Mouse (Mus musculus) embryonic facial prominence, embryonic 15.5 days (tissue): Measurements from ENCODE around the gene Clca3a2. TPM values are rescaled to one million over a fixed set of nuclear protein-coding genes. Genes with fewer than 3 reads are reported as not detected.
"Not testable (repeated sequence)": the region's sequence is repeated elsewhere in the genome, so short reads cannot be mapped to it uniquely, and the experiment has no call there.

Experiments used
- ATAC-seq: fragments of 200-750 bp; cut with Nextera tagmentation; 2 replicates; pipeline ENCODE4 v1.8.0; 2017; ENCODE audit warnings: low read depth, moderate TSS enrichment; ENCODE audit not compliant: insufficient number of reproducible peaks, low FRiP score, low TSS enrichment
- H3K27ac ChIP-seq: fragments of 300-500 bp; sonication (generic); replicated peaks from 2 replicates; pipeline ENCODE4 v1.5.1; 2015; ENCODE audit warnings: mild to moderate bottlenecking, inconsistent platforms
- H3K27me3 ChIP-seq: fragments of 300-500 bp; sonication (generic); 2 replicates; pipeline ENCODE4 v1.6.1; 2015; ENCODE audit warnings: inconsistent platforms
- H3K36me3 ChIP-seq: fragments of 300-500 bp; sonication (generic); 2 replicates; pipeline ENCODE4 v1.6.1; 2015; ENCODE audit warnings: mild to moderate bottlenecking, inconsistent platforms
- H3K4me1 ChIP-seq: fragments of 300-500 bp; sonication (generic); 2 replicates; pipeline ENCODE4 v1.6.1; 2015; ENCODE audit warnings: inconsistent platforms
- H3K4me2 ChIP-seq: fragments of 300-500 bp; sonication (generic); replicated peaks from 2 replicates; pipeline ENCODE4 v1.6.1; 2015; ENCODE audit warnings: mild to moderate bottlenecking, inconsistent platforms
- H3K4me3 ChIP-seq: fragments of 300-500 bp; sonication (generic); replicated peaks from 2 replicates; pipeline ENCODE4 v1.5.1; 2015; ENCODE audit warnings: mild to moderate bottlenecking, inconsistent platforms
- H3K9ac ChIP-seq: fragments of 300-500 bp; sonication (generic); 2 replicates; pipeline ENCODE4 v1.6.1; 2015; ENCODE audit warnings: inconsistent platforms
- H3K9me3 ChIP-seq: fragments of 300-500 bp; sonication (generic); replicated peaks from 2 replicates; pipeline ENCODE4 v1.6.1; 2016; ENCODE audit warnings: inconsistent platforms
- WGBS: fragments of 180-500 bp; shearing (Covaris S2); methylation state at CpG from one replicate; pipeline ENCODE4 v1.1.7; 2015; 5-methylcytosine and 5-hydroxymethylcytosine counted together
- polyA plus RNA-seq: library from polyadenylated mRNA; unstranded; fragments of >200 nt; fragmentation: Nextera tagmentation; extraction: Ambion mirVana; gene quantifications from 2 replicates; pipeline ENCODE4 v1.2.1, GENCODE M21; 2015

Clca3a2 gene
- polyA plus RNA-seq, result 1.2 and 1.7 TPM in 2 replicates

DNA sequence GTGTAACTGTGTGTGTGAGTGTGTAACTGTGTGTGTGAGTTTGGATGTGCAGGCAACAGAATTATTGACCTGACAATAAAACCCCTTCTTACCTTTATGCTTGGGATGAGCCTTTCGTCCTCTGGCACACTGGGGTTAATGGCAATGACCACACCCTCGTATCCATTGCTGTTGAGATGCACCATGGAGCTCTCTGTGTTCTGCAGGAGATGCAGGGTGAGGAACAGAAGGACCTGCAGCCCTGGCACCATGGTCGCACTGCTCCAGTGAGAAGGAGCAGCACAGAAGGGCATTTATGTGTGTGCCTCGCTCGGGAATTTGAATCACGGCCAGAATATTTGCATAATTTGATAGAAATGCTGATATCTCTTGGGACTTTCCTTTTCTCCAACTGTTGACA lies at the start of gene Clca3a2:
Clca3a2 (minus strand) TSS at position 276 of the 400 bp plus-strand sequence.
- not testable (repeated sequence) for H3K27ac ChIP-seq, H3K4me2 ChIP-seq, H3K27me3 ChIP-seq, H3K9ac ChIP-seq, H3K36me3 ChIP-seq, H3K9me3 ChIP-seq, ATAC-seq, H3K4me3 ChIP-seq, H3K4me1 ChIP-seq
- WGBS, result 68% methylated on average over 6 of the region's 6 CpGs

GRCm38 (mm10) chr3:144849584-144849983 lies 30.3 kb upstream of the Clca3a2 start:
- no peaks in the 10 kb centered on the region for H3K9me3 ChIP-seq
- no peak overlapping the region for H3K9ac ChIP-seq
- H3K4me2 ChIP-seq, result no peak overlapping the region
- H3K36me3 ChIP-seq, result no peaks in the 10 kb centered on the region
- H3K4me3 ChIP-seq, result no peak overlapping the region
- no peaks in the 10 kb centered on the region for H3K27me3 ChIP-seq
- WGBS, result 63% methylated on average over 4 of the region's 4 CpGs
- no peaks in the 10 kb centered on the region for H3K4me1 ChIP-seq
- no peak overlapping the region for H3K27ac ChIP-seq
- ATAC-seq, result no peak

- ATAC-seq, H3K36me3 ChIP-seq, H3K27ac ChIP-seq, H3K4me3 ChIP-seq, H3K27me3 ChIP-seq, H3K9ac ChIP-seq, H3K9me3 ChIP-seq, H3K4me1 ChIP-seq, H3K4me2 ChIP-seq: not testable (repeated sequence)
- WGBS, result 81% methylated on average over 9 of the region's 9 CpGs
Observed at GRCm38 (mm10) chr3:144849014-144849556, 29.8 kb upstream of the Clca3a2 start, which contains the start of gene Clca3b. Gene Clca3b, minus strand, starts transcription at chr3:144849357.

DNA sequence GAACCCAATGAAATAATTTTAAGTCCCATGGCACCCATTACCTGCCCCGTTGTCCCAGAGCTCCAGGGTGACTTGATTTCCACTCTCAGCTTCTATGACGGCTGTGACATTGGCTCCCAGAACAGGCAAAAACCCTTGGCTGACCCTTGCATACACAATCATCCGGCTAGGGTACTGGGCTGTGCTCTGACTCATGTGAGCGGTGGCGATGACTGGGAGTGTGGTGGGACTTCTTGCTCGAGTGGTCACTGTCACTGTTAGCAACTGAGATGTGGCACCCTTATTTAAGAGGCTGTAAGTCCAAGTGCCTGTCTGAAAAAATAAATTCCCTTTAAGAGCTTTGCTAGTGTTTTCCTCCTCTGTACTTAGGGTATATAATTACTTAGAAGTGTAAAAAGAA lies 8.0 kb upstream of the Clca3a2 start:
- ATAC-seq, result no peak
- 87% methylated on average over 6 of the region's 6 CpGs for WGBS

GRCm38 (mm10) chr3:144825151-144825550 lies 5.9 kb upstream of the Clca3a2 start:
- Histone ChIP-seq H3K27me3 (no peaks in the 10 kb centered on the region), H3K9me3 (no peaks in the 10 kb centered on the region), H3K4me3 (no peak overlapping the region), H3K27ac (no peak overlapping the region), H3K36me3 (no peaks in the 10 kb centered on the region), H3K4me2 (no peak overlapping the region), H3K9ac (no peak overlapping the region), H3K4me1 (no peaks in the 10 kb centered on the region)
- no peak for ATAC-seq
- 12% methylated on average over 10 of the region's 10 CpGs for WGBS

More for the DNA sequence above, 8.0 kb upstream of the Clca3a2 start:
- Histone ChIP-seq H3K4me3 (no peak overlapping the region), H3K9ac (no peak overlapping the region), H3K27me3 (no peaks in the 10 kb centered on the region), H3K9me3 (no peaks in the 10 kb centered on the region), H3K4me1 (no peaks in the 10 kb centered on the region), H3K4me2 (no peak overlapping the region), H3K36me3 (no peaks in the 10 kb centered on the region), H3K27ac (no peak overlapping the region)

GRCm38 (mm10) chr3:144823331-144823730 lies 4.0 kb upstream of the Clca3a2 start:
- WGBS, result 73% methylated on average over 5 of the region's 5 CpGs
- Histone ChIP-seq H3K9ac (no peak overlapping the region), H3K4me2 (no peak overlapping the region)

DNA sequence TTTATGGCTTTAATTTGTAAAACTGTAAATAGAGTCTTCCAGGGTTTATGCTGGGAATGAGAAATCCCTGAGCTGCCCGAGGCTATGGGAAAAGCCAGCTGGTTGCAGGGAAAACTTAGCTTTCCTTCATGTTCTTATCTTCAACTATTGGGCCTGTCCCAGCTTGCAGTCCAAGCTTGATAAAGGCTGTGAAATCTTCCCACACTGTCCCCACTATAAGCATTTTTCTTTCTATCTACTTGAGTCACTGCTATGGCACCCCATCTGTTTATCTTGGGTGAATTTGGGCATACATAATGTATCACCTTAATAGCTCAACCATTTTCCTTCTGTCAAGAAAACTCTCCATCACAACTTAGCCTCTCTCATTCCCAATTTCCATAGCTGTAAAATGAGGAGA lies 1.3 kb upstream of the Clca3a2 start:
- no peaks in the 10 kb centered on the region for H3K9me3 ChIP-seq
- H3K27ac ChIP-seq, result no peak overlapping the region
- no peak overlapping the region for H3K4me2 ChIP-seq
- no peak overlapping the region for H3K9ac ChIP-seq
- H3K27me3 ChIP-seq, result no peaks in the 10 kb centered on the region
- no peak overlapping the region for H3K4me3 ChIP-seq
- H3K36me3 ChIP-seq, result no peaks in the 10 kb centered on the region
- WGBS, result 44% methylated on average over 1 of the region's 1 CpGs
- no peak for ATAC-seq
- no peaks in the 10 kb centered on the region for H3K4me1 ChIP-seq

More at GRCm38 (mm10) chr3:144823331-144823730, 4.0 kb upstream of the Clca3a2 start:
- ATAC-seq, result no peak
- Histone ChIP-seq H3K4me3 (no peak overlapping the region), H3K9me3 (no peaks in the 10 kb centered on the region), H3K36me3 (no peaks in the 10 kb centered on the region), H3K4me1 (no peaks in the 10 kb centered on the region), H3K27me3 (no peaks in the 10 kb centered on the region), H3K27ac (no peak overlapping the region)

DNA sequence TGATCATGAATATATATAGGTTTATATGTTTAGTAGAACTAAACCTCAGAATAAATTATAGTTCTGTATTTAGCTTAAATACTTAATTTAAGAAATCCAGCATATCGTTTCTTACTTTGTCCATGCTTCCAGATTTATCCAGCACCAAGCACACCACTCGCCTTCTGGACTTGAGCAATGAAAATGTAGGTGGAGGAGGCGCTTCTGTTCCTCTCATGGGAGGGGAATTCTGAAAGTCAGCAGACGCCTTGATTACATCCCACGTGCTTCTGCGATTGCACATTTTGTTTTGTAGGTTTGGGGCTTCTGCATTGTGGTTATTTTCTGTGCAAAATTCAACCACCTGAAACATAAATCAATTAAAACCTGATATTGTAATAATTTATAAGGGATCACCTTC lies 6.0 kb downstream of the Clca3a2 start:
- H3K36me3 ChIP-seq, H3K4me2 ChIP-seq, H3K9ac ChIP-seq, H3K27me3 ChIP-seq, H3K9me3 ChIP-seq, H3K4me3 ChIP-seq, ATAC-seq, H3K27ac ChIP-seq, H3K4me1 ChIP-seq: not testable (repeated sequence)
- WGBS, result 86% methylated on average over 6 of the region's 6 CpGs

DNA sequence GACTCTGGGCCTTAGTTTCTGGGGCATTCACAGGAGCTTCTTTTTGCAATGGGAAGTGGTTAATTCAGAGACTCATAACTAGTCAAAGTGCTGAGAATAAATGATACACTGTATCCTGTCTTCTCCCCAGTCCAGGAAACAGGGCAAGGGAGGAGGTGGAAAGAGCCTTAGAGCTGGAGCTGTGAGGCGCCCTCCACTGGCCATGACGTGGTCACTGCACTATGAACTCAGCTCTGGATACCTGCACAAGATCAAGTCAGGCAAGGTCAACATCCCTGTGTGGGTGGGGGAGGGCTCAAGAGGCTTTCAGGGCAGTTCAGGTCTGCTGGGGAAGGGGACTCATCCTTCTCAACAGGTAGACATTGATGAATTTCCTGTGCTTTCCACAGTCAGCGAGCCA lies 7.5 kb downstream of the Clca3a2 start:
- 40% methylated on average over 3 of the region's 3 CpGs for WGBS
- H3K4me3 ChIP-seq, result no peak overlapping the region
- no peaks in the 10 kb centered on the region for H3K36me3 ChIP-seq
- H3K9ac ChIP-seq, result no peak overlapping the region
- H3K27me3 ChIP-seq, result no peaks in the 10 kb centered on the region
- no peak overlapping the region for H3K4me2 ChIP-seq
- ATAC-seq, result no peak
- H3K27ac ChIP-seq, result no peak overlapping the region
- no peaks in the 10 kb centered on the region for H3K4me1 ChIP-seq
- H3K9me3 ChIP-seq, result no peaks in the 10 kb centered on the region

- H3K4me3 ChIP-seq, ATAC-seq: not testable (repeated sequence)
- 63% methylated on average over 15 of the region's 17 CpGs for WGBS
Observed at GRCm38 (mm10) chr3:144808153-144808925, 11.0 kb downstream of the Clca3a2 start.

DNA sequence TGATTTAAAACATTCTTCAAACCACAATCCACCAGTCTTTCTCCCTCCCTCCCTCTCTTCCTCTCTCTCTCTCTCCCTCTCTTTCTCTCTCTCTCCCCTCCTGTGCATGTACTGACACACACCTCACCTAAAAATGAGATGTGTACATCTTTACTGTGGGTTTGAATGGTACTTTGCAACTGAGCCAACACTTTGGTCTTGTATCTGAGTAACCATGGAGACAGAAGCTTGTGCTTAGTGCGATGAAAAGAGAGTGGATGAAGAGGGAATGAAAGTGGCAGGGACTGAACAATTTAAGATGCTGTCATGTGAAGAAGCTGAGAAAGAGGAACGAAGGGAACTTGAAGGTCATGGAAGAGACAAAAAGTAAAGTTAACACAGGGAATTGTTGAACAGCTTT lies 12.7 kb downstream of the Clca3a2 start:
- WGBS, result 78% methylated on average over 2 of the region's 2 CpGs
- not testable (repeated sequence) for H3K9ac ChIP-seq, H3K36me3 ChIP-seq, H3K4me3 ChIP-seq, H3K27me3 ChIP-seq, H3K27ac ChIP-seq, H3K9me3 ChIP-seq, ATAC-seq, H3K4me1 ChIP-seq, H3K4me2 ChIP-seq

More at GRCm38 (mm10) chr3:144808153-144808925, 11.0 kb downstream of the Clca3a2 start:
- not testable (repeated sequence) for H3K4me1 ChIP-seq, H3K27ac ChIP-seq, H3K4me2 ChIP-seq, H3K27me3 ChIP-seq, H3K9me3 ChIP-seq, H3K9ac ChIP-seq, H3K36me3 ChIP-seq

DNA sequence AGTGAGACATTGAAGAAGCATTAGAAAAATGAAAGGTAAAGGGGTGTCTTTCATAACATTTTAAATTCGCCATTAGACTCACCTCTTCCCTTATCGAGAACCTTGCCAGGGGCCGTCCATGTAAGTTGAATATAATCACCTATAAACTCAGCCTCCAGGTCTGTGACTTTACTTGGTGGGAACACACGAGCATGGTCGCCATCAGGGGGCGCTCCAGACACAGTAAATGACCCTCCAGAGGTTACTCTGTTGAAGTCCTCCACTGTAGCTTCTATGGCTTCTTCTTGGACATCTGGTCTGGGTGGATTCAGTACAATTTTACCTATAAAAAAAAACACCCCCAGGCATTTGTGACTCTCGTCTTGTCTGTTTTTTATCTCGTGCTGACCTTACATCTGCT lies 17.4 kb downstream of the Clca3a2 start:
- H3K9ac ChIP-seq, result no peak overlapping the region
- H3K27me3 ChIP-seq, result no peaks in the 10 kb centered on the region
- no peak overlapping the region for H3K27ac ChIP-seq
- no peaks in the 10 kb centered on the region for H3K36me3 ChIP-seq
- ATAC-seq, result no peak
- H3K4me2 ChIP-seq, result no peak overlapping the region
- no peaks in the 10 kb centered on the region for H3K4me1 ChIP-seq
- H3K4me3 ChIP-seq, result no peak overlapping the region
- 24% methylated on average over 8 of the region's 8 CpGs for WGBS
- no peaks in the 10 kb centered on the region for H3K9me3 ChIP-seq
